ENCODE assay signal across 8 mouse cellular contexts in the genomic region with DNA sequence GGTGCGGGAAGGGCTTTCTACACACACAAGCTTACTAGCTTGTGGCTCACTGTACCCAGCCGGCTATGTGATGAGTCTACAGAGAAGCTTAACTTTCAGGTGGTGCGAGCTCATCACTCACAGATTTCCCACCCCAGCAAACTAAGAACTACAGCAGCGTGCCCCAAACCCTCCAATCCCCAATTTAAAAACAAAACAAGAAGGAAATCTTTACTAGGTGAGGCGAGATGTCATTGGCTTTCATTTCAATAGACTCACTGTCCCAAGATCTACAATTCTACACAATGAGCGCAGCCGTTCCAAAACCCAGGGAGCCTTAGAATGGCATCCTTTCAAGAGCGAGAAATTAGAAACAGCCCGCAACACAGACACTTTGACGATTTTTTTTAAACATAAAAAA. TPM values are rescaled to one million over a fixed set of nuclear protein-coding genes. Genes with fewer than 3 reads are reported as not detected.
DNase-seq lines count a peak whose midpoint lies in the region; ATAC-seq and TF ChIP-seq lines count a peak whose summit lies in the region.

No protein-coding gene starts in this region.

- no peaks in the 10 kb centered on the region for H3K27me3 ChIP-seq in kidney, postnatal 0 days (ENCODE audit: insufficient read depth, low read length)
- peaks cover 27% of the 10 kb centered on the region for H3K27me3 ChIP-seq in hindbrain, embryonic 13.5 days
- H3K27me3 ChIP-seq in midbrain, embryonic 14.5 days (ENCODE audit: control insufficient read depth, insufficient read depth, low read length): peaks cover 9% of the 10 kb centered on the region; the same call in 1 of the 2 replicates

- WGBS in kidney, postnatal 0 days: 32% methylated on average over 10 of the region's 10 CpGs
- WGBS in hindbrain, embryonic 13.5 days: 13% methylated on average over 10 of the region's 10 CpGs
- WGBS in midbrain, embryonic 14.5 days: 10% methylated on average over 10 of the region's 10 CpGs

- no peaks in the 10 kb centered on the region for H3K9me3 ChIP-seq in kidney, postnatal 0 days (replicated peaks; ENCODE audit: low read length)
- H3K9me3 ChIP-seq in hindbrain, embryonic 13.5 days: no peaks in the 10 kb centered on the region
- H3K9me3 ChIP-seq in midbrain, embryonic 14.5 days (ENCODE audit: control insufficient read depth, low read length): no peaks in the 10 kb centered on the region

- H3K4me2 ChIP-seq in kidney, postnatal 0 days (ENCODE audit: low read length): peak overlapping the region; percentile 85
- peak overlapping the region; percentile 95 for H3K4me2 ChIP-seq in hindbrain, embryonic 13.5 days
- peak overlapping the region; percentile 87 for H3K4me2 ChIP-seq in midbrain, embryonic 14.5 days (ENCODE audit: low read length)

- no peak for TF ChIP-seq CTCF in kidney, postnatal 0 days (IDR thresholded peaks at IDR 0.05; ENCODE audit: low read depth)
- no peak for TF ChIP-seq CTCF in cortical plate, adult 2 months (IDR thresholded peaks at IDR 0.05; ENCODE audit: extremely low read depth, insufficient read depth, low read length)

- no peak overlapping the region for H3K27ac ChIP-seq in kidney, postnatal 0 days
- 0 out of 2 replicates have a peak overlapping the region, but pooled peaks have one; percentile 42 for H3K27ac ChIP-seq in cortical plate, adult 2 months (ENCODE audit: insufficient read depth, low read length)
- H3K27ac ChIP-seq in hindbrain, embryonic 13.5 days: no peak overlapping the region
- H3K27ac ChIP-seq in midbrain, embryonic 14.5 days (replicated peaks; ENCODE audit: low read depth, low read length): no peak overlapping the region

- H3K4me3 ChIP-seq in kidney, postnatal 0 days (replicated peaks; ENCODE audit: low read depth, low read length): peak overlapping the region; percentile 69
- H3K4me3 ChIP-seq in cortical plate, adult 2 months (ENCODE audit: insufficient read depth, low read length): peak overlapping the region; percentile 49
- H3K4me3 ChIP-seq in hindbrain, embryonic 13.5 days: peak overlapping the region; percentile 82
- H3K4me3 ChIP-seq in midbrain, embryonic 14.5 days (replicated peaks; ENCODE audit: low read depth, low read length): peak overlapping the region; percentile 78

- no peak overlapping the region for H3K9ac ChIP-seq in kidney, postnatal 0 days (ENCODE audit: low read depth, low read length)
- H3K9ac ChIP-seq in hindbrain, embryonic 13.5 days: no peak overlapping the region
- H3K9ac ChIP-seq in midbrain, embryonic 14.5 days (replicated peaks; ENCODE audit: low read length): no peak overlapping the region

- H3K4me1 ChIP-seq in kidney, postnatal 0 days (replicated peaks; ENCODE audit: insufficient read depth, low read length): no peaks in the 10 kb centered on the region; the same call in 1 of the 2 replicates
- H3K4me1 ChIP-seq in cortical plate, adult 2 months (ENCODE audit: control insufficient read depth, insufficient read depth, low read length): no peaks in the 10 kb centered on the region
- peaks cover 9% of the 10 kb centered on the region for H3K4me1 ChIP-seq in hindbrain, embryonic 13.5 days (replicated peaks)
- H3K4me1 ChIP-seq in midbrain, embryonic 14.5 days (ENCODE audit: control insufficient read depth, insufficient read depth, low read length): peaks cover 7% of the 10 kb centered on the region; the same call in 1 of the 2 replicates

- TF ChIP-seq POLR2A in cortical plate, adult 2 months (IDR thresholded peaks at IDR 0.05; ENCODE audit: extremely low read depth, insufficient read depth, low read length): no peak

- H3K36me3 ChIP-seq in kidney, postnatal 0 days (ENCODE audit: insufficient read depth, low read length): no peaks in the 10 kb centered on the region
- H3K36me3 ChIP-seq in hindbrain, embryonic 13.5 days: no peaks in the 10 kb centered on the region
- no peaks in the 10 kb centered on the region for H3K36me3 ChIP-seq in midbrain, embryonic 14.5 days (ENCODE audit: control insufficient read depth, insufficient read depth, low read length)

- no peak for ATAC-seq in kidney, postnatal 0 days (replicated peaks; ENCODE audit: low FRiP score, low read depth)
- no peak for ATAC-seq in hindbrain, embryonic 13.5 days (ENCODE audit: low FRiP score)
- no peak for ATAC-seq in midbrain, embryonic 14.5 days (ENCODE audit: low FRiP score, low TSS enrichment)
- ATAC-seq in activated CD4-positive, CD25-positive, alpha-beta regulatory T cell, adult 4 months: no peak

- peak; percentile 19 for DNase-seq in kidney, postnatal 0 days (ENCODE audit: low spot score)
- DNase-seq in kidney, postnatal 25 days: no peak
- DNase-seq in midbrain, embryonic 14.5 days: no peak
- DNase-seq in right cerebral cortex, postnatal 25 days: no peak
- no peak for DNase-seq in thymus, postnatal 25 days

RNA-seq across cellular contexts. Expression of gene Eps8, which starts 7.0 kb away (rescaled TPM):
- 45.1 and 46.1 TPM in 2 replicates for polyA plus RNA-seq in kidney, postnatal 0 days (2015; fragmentation: Nextera tagmentation; extraction: Ambion mirVana)
- polyA plus RNA-seq in cortical plate, adult 2 months (2012; rRNA removed): 22.5 and 23.0 TPM in 2 replicates
- 11.7 and 13.2 TPM in 2 replicates for polyA plus RNA-seq in hindbrain, embryonic 13.5 days (2015; fragmentation: Nextera tagmentation; extraction: Ambion mirVana)
- polyA plus RNA-seq in midbrain, embryonic 14.5 days (2014; fragmentation: Nextera tagmentation; extraction: Ambion mirVana): 19.2 and 21.0 TPM in 2 replicates
- polyA plus RNA-seq in activated CD4-positive, CD25-positive, alpha-beta regulatory T cell, adult 4 months (2017; shearing (Covaris generic)): under 1 TPM; 0.30 to 0.46 TPM
